Mouse (Mus musculus): ENCODE results near the gene Slc9a3r1.

- no peak for TF ChIP-seq CTCF (IDR thresholded peaks at IDR 0.05; ENCODE audit: low read depth, low read length)
- TF ChIP-seq POLR2A (IDR thresholded peaks at IDR 0.05; ENCODE audit: extremely low read depth, insufficient read depth, low read length), result no peak
Observed at GRCm38 (mm10) chr11:115195933-115196332, 32.8 kb downstream of the Slc9a3r1 start.
